Mouse (Mus musculus): ENCODE measurements around the gene Ptprm. TPM values are rescaled to one million over a fixed set of nuclear protein-coding genes. Genes with fewer than 3 reads are reported as not detected.

The Ptprm gene
- polyA plus RNA-seq, 1 experiment from 2014 or later, result 18.9 TPM

- no peak for ATAC-seq (replicated peaks; ENCODE audit: low FRiP score)
- Histone ChIP-seq H3K4me2 (no peak overlapping the region), H3K27ac (0 out of 2 replicates have a peak overlapping the region, but pooled peaks have one; percentile 28)
These were observed 13.9 kb downstream of the Ptprm start for GRCm38 (mm10) chr17:67340362-67340761.

GRCm38 (mm10) chr17:67339569-67339968 lies 14.7 kb downstream of the Ptprm start:
- 63% methylated on average over 5 of the region's 5 CpGs for WGBS

More at GRCm38 (mm10) chr17:67340362-67340761, 13.9 kb downstream of the Ptprm start:
- Histone ChIP-seq H3K27me3 (no peaks in the 10 kb centered on the region), H3K36me3 (no peaks in the 10 kb centered on the region), H3K9ac (no peak overlapping the region), H3K4me3 (replicated peaks) (no peak overlapping the region), H3K4me1 (peaks cover 26% of the 10 kb centered on the region), H3K9me3 (replicated peaks) (0 out of 2 replicates have a peak, but pooled peaks cover 3% of the 10 kb centered on the region)
- 42% methylated on average over 6 of the region's 6 CpGs for WGBS

GRCm38 (mm10) chr17:67334310-67334709 lies 19.9 kb downstream of the Ptprm start:
- peaks cover 6% of the 10 kb centered on the region; the same call in 1 of the 2 replicates for H3K4me1 ChIP-seq
- H3K4me3 ChIP-seq (replicated peaks), result no peak overlapping the region
- ATAC-seq (replicated peaks; ENCODE audit: low FRiP score), result no peak
- no peaks in the 10 kb centered on the region for H3K27me3 ChIP-seq
- no peak overlapping the region for H3K9ac ChIP-seq
- WGBS, result 82% methylated on average over 3 of the region's 3 CpGs
- H3K9me3 ChIP-seq (replicated peaks), result 0 out of 2 replicates have a peak, but pooled peaks cover 3% of the 10 kb centered on the region
- H3K4me2 ChIP-seq, result no peak overlapping the region
- H3K36me3 ChIP-seq, result no peaks in the 10 kb centered on the region
- no peak overlapping the region for H3K27ac ChIP-seq

More at GRCm38 (mm10) chr17:67339569-67339968, 14.7 kb downstream of the Ptprm start:
- H3K4me3 ChIP-seq (replicated peaks), result no peak overlapping the region
- no peak overlapping the region for H3K4me2 ChIP-seq
- H3K9ac ChIP-seq, result no peak overlapping the region
- peak overlapping the region; percentile 28; the same call in 1 of the 2 replicates for H3K27ac ChIP-seq
- H3K4me1 ChIP-seq, result peaks cover 26% of the 10 kb centered on the region
- 0 out of 2 replicates have a peak, but pooled peaks cover 3% of the 10 kb centered on the region for H3K9me3 ChIP-seq (replicated peaks)
- H3K27me3 ChIP-seq, result no peaks in the 10 kb centered on the region
- ATAC-seq (replicated peaks; ENCODE audit: low FRiP score), result no peak
- no peaks in the 10 kb centered on the region for H3K36me3 ChIP-seq

- H3K4me2 ChIP-seq, result no peak overlapping the region
These were observed 24.8 kb downstream of the Ptprm start for GRCm38 (mm10) chr17:67329435-67329834.

GRCm38 (mm10) chr17:67324499-67324832 lies 29.8 kb downstream of the Ptprm start:
- H3K27ac ChIP-seq, result peak overlapping the region; percentile 45
- H3K27me3 ChIP-seq, result no peaks in the 10 kb centered on the region
- H3K9ac ChIP-seq, result no peak overlapping the region
- no peak overlapping the region for H3K4me3 ChIP-seq (replicated peaks)
- peaks cover 31% of the 10 kb centered on the region for H3K4me1 ChIP-seq
- no peaks in the 10 kb centered on the region for H3K9me3 ChIP-seq (replicated peaks)
- WGBS, result 28% methylated on average over 1 of the region's 1 CpGs
- no peak overlapping the region for H3K4me2 ChIP-seq
- ATAC-seq (replicated peaks; ENCODE audit: low FRiP score), result peak; percentile 60; the same call in 1 of the 2 replicates
- no peaks in the 10 kb centered on the region for H3K36me3 ChIP-seq

More at GRCm38 (mm10) chr17:67329435-67329834, 24.8 kb downstream of the Ptprm start:
- Histone ChIP-seq H3K4me3 (replicated peaks) (no peak overlapping the region), H3K36me3 (no peaks in the 10 kb centered on the region), H3K9me3 (replicated peaks) (no peaks in the 10 kb centered on the region), H3K9ac (no peak overlapping the region), H3K4me1 (peaks cover 24% of the 10 kb centered on the region), H3K27ac (no peak overlapping the region), H3K27me3 (no peaks in the 10 kb centered on the region)
- 68% methylated on average over 4 of the region's 4 CpGs for WGBS
- no peak for ATAC-seq (replicated peaks; ENCODE audit: low FRiP score)

GRCm38 (mm10) chr17:67323777-67324498 lies 30.3 kb downstream of the Ptprm start:
- H3K9me3 ChIP-seq (replicated peaks), result no peaks in the 10 kb centered on the region
- WGBS, result 43% methylated on average over 11 of the region's 11 CpGs
- peak; percentile 68; the same call in 1 of the 2 replicates for ATAC-seq (replicated peaks; ENCODE audit: low FRiP score)
- peak overlapping the region; percentile 76 for H3K27ac ChIP-seq
- H3K4me1 ChIP-seq, result peaks cover 31% of the 10 kb centered on the region
- H3K27me3 ChIP-seq, result no peaks in the 10 kb centered on the region
- no peak overlapping the region for H3K9ac ChIP-seq
- no peak overlapping the region for H3K4me3 ChIP-seq (replicated peaks)
- peak overlapping the region; percentile 27 for H3K4me2 ChIP-seq
- H3K36me3 ChIP-seq, result no peaks in the 10 kb centered on the region

GRCm38 (mm10) chr17:67314491-67315205 lies 39.6 kb downstream of the Ptprm start:
- Histone ChIP-seq H3K4me2 (no peak overlapping the region), H3K27me3 (no peaks in the 10 kb centered on the region), H3K36me3 (no peaks in the 10 kb centered on the region), H3K4me3 (replicated peaks) (no peak overlapping the region), H3K9me3 (replicated peaks) (no peaks in the 10 kb centered on the region), H3K9ac (no peak overlapping the region), H3K4me1 (no peaks in the 10 kb centered on the region), H3K27ac (no peak overlapping the region)
- 75% methylated on average over 4 of the region's 4 CpGs for WGBS
- ATAC-seq (replicated peaks; ENCODE audit: low FRiP score), result no peak

- 82% methylated on average over 3 of the region's 3 CpGs for WGBS
These were observed 45.8 kb downstream of the Ptprm start for GRCm38 (mm10) chr17:67308421-67308820.

GRCm38 (mm10) chr17:67306066-67306845 lies 48.0 kb downstream of the Ptprm start:
- no peak overlapping the region for H3K4me3 ChIP-seq (replicated peaks)
- no peak overlapping the region for H3K27ac ChIP-seq
- no peaks in the 10 kb centered on the region for H3K9me3 ChIP-seq (replicated peaks)
- H3K4me2 ChIP-seq, result no peak overlapping the region
- WGBS, result 76% methylated on average over 10 of the region's 10 CpGs
- no peak overlapping the region for H3K9ac ChIP-seq
- H3K27me3 ChIP-seq, result no peaks in the 10 kb centered on the region
- peaks cover 14% of the 10 kb centered on the region; the same call in 1 of the 2 replicates for H3K4me1 ChIP-seq
- 0 out of 2 replicates have a peak, but pooled peaks cover 5% of the 10 kb centered on the region for H3K36me3 ChIP-seq
- ATAC-seq (replicated peaks; ENCODE audit: low FRiP score), result no peak

More at GRCm38 (mm10) chr17:67308421-67308820, 45.8 kb downstream of the Ptprm start:
- H3K27me3 ChIP-seq, result no peaks in the 10 kb centered on the region
- no peak overlapping the region for H3K4me2 ChIP-seq
- no peak overlapping the region for H3K4me3 ChIP-seq (replicated peaks)
- no peaks in the 10 kb centered on the region for H3K9me3 ChIP-seq (replicated peaks)
- no peak for ATAC-seq (replicated peaks; ENCODE audit: low FRiP score)
- no peak overlapping the region for H3K27ac ChIP-seq
- H3K4me1 ChIP-seq, result peaks cover 14% of the 10 kb centered on the region; the same call in 1 of the 2 replicates
- no peak overlapping the region for H3K9ac ChIP-seq
- 0 out of 2 replicates have a peak, but pooled peaks cover 5% of the 10 kb centered on the region for H3K36me3 ChIP-seq

- no peak overlapping the region for H3K9ac ChIP-seq
- H3K4me2 ChIP-seq, result no peak overlapping the region
- H3K27ac ChIP-seq, result no peak overlapping the region
- peaks cover 14% of the 10 kb centered on the region; the same call in 1 of the 2 replicates for H3K4me1 ChIP-seq
- no peaks in the 10 kb centered on the region for H3K27me3 ChIP-seq
- no peak overlapping the region for H3K4me3 ChIP-seq (replicated peaks)
- no peaks in the 10 kb centered on the region for H3K9me3 ChIP-seq (replicated peaks)
- ATAC-seq (replicated peaks; ENCODE audit: low FRiP score), result no peak
- 0 out of 2 replicates have a peak, but pooled peaks cover 5% of the 10 kb centered on the region for H3K36me3 ChIP-seq
- WGBS, result 68% methylated on average over 3 of the region's 3 CpGs
These were observed 49.4 kb downstream of the Ptprm start for GRCm38 (mm10) chr17:67304831-67305230.

GRCm38 (mm10) chr17:67303326-67304099 lies 50.7 kb downstream of the Ptprm start:
- peaks cover 14% of the 10 kb centered on the region; the same call in 1 of the 2 replicates for H3K4me1 ChIP-seq
- H3K9me3 ChIP-seq (replicated peaks), result no peaks in the 10 kb centered on the region
- H3K4me2 ChIP-seq, result no peak overlapping the region
- no peak overlapping the region for H3K4me3 ChIP-seq (replicated peaks)
- no peaks in the 10 kb centered on the region for H3K27me3 ChIP-seq
- H3K36me3 ChIP-seq, result 0 out of 2 replicates have a peak, but pooled peaks cover 5% of the 10 kb centered on the region
- no peak overlapping the region for H3K9ac ChIP-seq
- no peak; the same call in 1 of the 2 replicates for ATAC-seq (replicated peaks; ENCODE audit: low FRiP score)
- 63% methylated on average over 18 of the region's 18 CpGs for WGBS
- no peak overlapping the region for H3K27ac ChIP-seq
